In the genomic region with DNA sequence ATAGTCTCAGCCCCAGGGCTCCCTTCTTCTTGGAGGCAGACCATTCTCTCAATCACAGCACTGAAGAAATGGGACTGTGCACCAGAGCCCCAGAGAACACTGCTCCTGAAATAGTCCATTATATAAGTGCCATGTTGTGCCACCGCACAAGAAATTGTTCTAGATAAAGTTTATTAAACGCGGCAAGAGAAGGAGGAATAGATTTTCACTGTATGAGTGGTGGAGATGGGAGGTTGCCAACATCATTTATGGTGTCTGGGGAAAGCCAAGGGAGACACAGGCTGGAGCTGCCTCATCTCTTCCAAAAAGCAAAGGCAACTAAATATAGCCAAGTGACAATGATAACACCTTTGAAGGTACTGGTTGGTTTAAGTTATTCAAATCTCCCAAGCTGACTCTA, we compare ENCODE assay signal across 19 mouse cellular contexts.
A peak's percentile ranks its signal among the peaks of the same experiment; 100 is the strongest.
DNase-seq lines count a peak whose midpoint lies in the region; ATAC-seq lines count a peak whose summit lies in the region.
"Had no signal": no experiment of that assay in that cellular context is flagged by ENCODE, and none has a peak within 500 bp of the region (broad histone marks: within the 10 kb centered on the region; RNA-seq: fewer than 3 reads in every experiment).

No protein-coding gene starts in this region.

- peak; percentile 66 for ATAC-seq in frontal cortex, adult (ENCODE audit: low TSS enrichment)
- ATAC-seq: forebrain, embryonic 13.5 days; hindbrain, embryonic 16.5 days; midbrain, embryonic 15.5 days had no signal

- intact Hi-C loops in left cerebral cortex, postnatal 36 days (cut with DNase I), result loop anchor here (2.0 to 5.0 kb wide), 3 partner anchors 239 to 419 kb away; no protein-coding TSS in a partner anchor

- DNase-seq in right cerebral cortex, adult 18-20 months, result peak; percentile 80
- DNase-seq in right cerebral cortex, postnatal 14 days, result no peak
- peak; percentile 49 to 80 for DNase-seq in frontal cortex, postnatal 36 days (ENCODE audit: low spot score in 2 of 2)
- DNase-seq in left cerebral cortex, postnatal 36 days (ENCODE audit: low spot score in 2 of 2), result peak; percentile 54 to 70
- DNase-seq in urinary bladder, postnatal 25 days (ENCODE audit: low spot score), result no peak
- no peak for DNase-seq in urinary bladder, postnatal 4 days (ENCODE audit: low spot score in 2 of 2)
- no peak for DNase-seq in lung, postnatal 4 days
- DNase-seq: adrenal gland, adult 8-10 months; cerebellum, adult 8-10 months; cerebellum, postnatal 25 days; kidney, adult 18-20 months; liver; lung, adult 2 months; lung, postnatal 10 days; thymus, postnatal 4 days had no signal

Comparison
In these comparisons a context has a peak if more than half of its experiments do, and no peak if none do; other contexts are left out.
1. DNase-seq: peak in right cerebral cortex, adult 18-20 months (single experiment), frontal cortex, postnatal 36 days (2 of 2) and left cerebral cortex, postnatal 36 days (2 of 2); none in right cerebral cortex, postnatal 14 days (single experiment), urinary bladder, postnatal 25 days (single experiment), urinary bladder, postnatal 4 days (0 of 2) and lung, postnatal 4 days (0 of 2).